Mouse (Mus musculus): ENCODE data around the gene Pcgf2.

DNA sequence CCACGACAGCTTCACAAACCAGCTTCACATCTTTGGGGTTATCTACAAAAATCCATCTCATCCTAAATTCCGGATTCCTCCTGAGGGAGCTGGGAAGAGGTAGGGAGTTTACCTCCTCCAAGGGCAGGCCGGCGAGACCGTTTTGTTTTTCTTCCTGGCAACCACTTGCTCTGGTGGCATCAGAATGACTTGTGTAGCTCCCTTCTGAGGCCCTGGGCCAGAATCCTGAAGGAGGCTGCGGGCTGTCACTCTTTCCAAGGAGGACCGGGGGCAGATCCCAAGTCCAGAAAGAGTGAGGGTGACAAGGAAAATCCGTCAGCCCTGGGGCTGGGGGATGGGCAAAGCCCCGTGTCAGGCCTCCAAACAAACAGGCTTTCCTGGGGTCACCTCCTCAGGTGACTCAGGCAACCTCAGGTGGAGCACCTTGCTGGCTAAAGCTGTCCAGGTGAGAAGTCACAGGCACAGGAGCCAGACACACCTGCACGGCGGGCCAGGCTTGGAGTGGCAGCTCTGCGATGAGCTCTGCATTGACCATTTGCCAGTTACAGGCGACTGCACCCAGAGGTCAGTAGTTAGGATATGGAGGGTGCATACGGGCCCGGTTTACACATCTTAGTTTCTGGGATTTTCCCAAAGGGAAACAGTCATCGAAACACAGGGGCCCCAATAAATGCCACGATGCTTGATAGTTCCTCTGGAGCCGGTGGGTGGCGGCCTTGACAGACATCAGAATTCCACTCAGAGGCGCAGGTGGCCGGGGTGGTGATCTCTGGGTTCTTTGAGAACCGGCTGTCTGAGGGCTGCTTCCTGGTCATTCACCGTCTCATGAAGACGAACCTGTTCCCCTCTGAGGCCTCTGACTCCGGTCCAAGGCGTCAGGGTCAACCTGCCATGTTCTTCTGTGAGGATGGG lies 17.3 kb upstream of the Pcgf2 start:
- no peak for TF ChIP-seq TAL1 (IDR thresholded peaks at IDR 0.05; ENCODE audit: low read length)
- TF ChIP-seq GATA1 (IDR thresholded peaks at IDR 0.05; ENCODE audit: low read length): no peak

Measured in erythroblast, embryonic 14.5 days (primary cell).